Mouse (Mus musculus): ENCODE results near the gene Ift81. TPM values are rescaled to one million over a fixed set of nuclear protein-coding genes. Genes with fewer than 3 reads are reported as not detected.

Gene Ift81
- polyA plus RNA-seq, 1 experiment from 2014 or later = 76.2 TPM

- Histone ChIP-seq H3K36me3 (no peaks in the 10 kb centered on the region), H3K9ac (replicated peaks) (no peak overlapping the region), H3K9me3 (no peaks in the 10 kb centered on the region), H3K27me3 (no peaks in the 10 kb centered on the region), H3K27ac (no peak overlapping the region), H3K4me2 (replicated peaks) (no peak overlapping the region), H3K4me3 (replicated peaks) (no peak overlapping the region), H3K4me1 (replicated peaks) (peaks cover 9% of the 10 kb centered on the region)
- ATAC-seq = no peak
- WGBS = 91% methylated on average over 11 of the region's 11 CpGs
Observed at GRCm38 (mm10) chr5:122646050-122646449, 31.7 kb upstream of the Ift81 start.

GRCm38 (mm10) chr5:122645290-122645689 is 31.0 kb upstream of the Ift81 start:
- Histone ChIP-seq H3K4me3 (replicated peaks) (no peak overlapping the region), H3K9me3 (no peaks in the 10 kb centered on the region), H3K27me3 (no peaks in the 10 kb centered on the region), H3K4me2 (replicated peaks) (no peak overlapping the region), H3K9ac (replicated peaks) (no peak overlapping the region), H3K27ac (no peak overlapping the region), H3K4me1 (replicated peaks) (peaks cover 9% of the 10 kb centered on the region), H3K36me3 (no peaks in the 10 kb centered on the region)
- no peak for ATAC-seq
- 88% methylated on average over 6 of the region's 6 CpGs for WGBS

- ATAC-seq = no peak
- H3K4me1 ChIP-seq (replicated peaks) = peaks cover 9% of the 10 kb centered on the region
- peak overlapping the region; percentile 12; the same call in 1 of the 2 replicates for H3K27ac ChIP-seq
- no peak overlapping the region for H3K9ac ChIP-seq (replicated peaks)
- H3K27me3 ChIP-seq = no peaks in the 10 kb centered on the region
- H3K4me2 ChIP-seq (replicated peaks) = 0 out of 2 replicates have a peak overlapping the region, but pooled peaks have one; percentile 19
- WGBS = 77% methylated on average over 15 of the region's 15 CpGs
- H3K9me3 ChIP-seq = no peaks in the 10 kb centered on the region
- H3K36me3 ChIP-seq = no peaks in the 10 kb centered on the region
- H3K4me3 ChIP-seq (replicated peaks) = no peak overlapping the region
Observed at GRCm38 (mm10) chr5:122644111-122644607, 29.8 kb upstream of the Ift81 start.

- Histone ChIP-seq H3K4me3 (replicated peaks) (no peak within 1 kb of the TSS), H3K36me3 (no peaks in the 10 kb centered on the region), H3K27ac (peak within 1 kb of the TSS; percentile 12; the same call in 1 of the 2 replicates), H3K9ac (replicated peaks) (no peak within 1 kb of the TSS), H3K27me3 (no peaks in the 10 kb centered on the region), H3K9me3 (no peaks in the 10 kb centered on the region), H3K4me2 (replicated peaks) (0 out of 2 replicates have a peak within 1 kb of the TSS, but pooled peaks have one; percentile 19), H3K4me1 (replicated peaks) (peaks cover 9% of the 10 kb centered on the region)
- WGBS = 71% methylated on average over 12 of the region's 12 CpGs
- no peak for ATAC-seq
Observed at GRCm38 (mm10) chr5:122643701-122644100, 29.4 kb upstream of the Ift81 start, which contains the start of gene P2rx7. TSS of gene P2rx7 (plus strand) at chr5:122643911.

- Histone ChIP-seq H3K27me3 (no peaks in the 10 kb centered on the region), H3K4me2 (replicated peaks) (no peak overlapping the region), H3K9me3 (no peaks in the 10 kb centered on the region), H3K9ac (replicated peaks) (no peak overlapping the region), H3K36me3 (no peaks in the 10 kb centered on the region), H3K27ac (no peak overlapping the region), H3K4me1 (replicated peaks) (peaks cover 15% of the 10 kb centered on the region), H3K4me3 (replicated peaks) (no peak overlapping the region)
- no peak for ATAC-seq
- WGBS = 88% methylated on average over 5 of the region's 5 CpGs
Observed at GRCm38 (mm10) chr5:122639986-122640385, 25.7 kb upstream of the Ift81 start.

GRCm38 (mm10) chr5:122639517-122639916 is 25.2 kb upstream of the Ift81 start:
- H3K9me3 ChIP-seq = no peaks in the 10 kb centered on the region
- H3K27ac ChIP-seq = no peak overlapping the region
- no peak overlapping the region for H3K4me3 ChIP-seq (replicated peaks)
- peaks cover 15% of the 10 kb centered on the region for H3K4me1 ChIP-seq (replicated peaks)
- no peak overlapping the region for H3K9ac ChIP-seq (replicated peaks)
- no peak for ATAC-seq
- no peaks in the 10 kb centered on the region for H3K36me3 ChIP-seq
- H3K4me2 ChIP-seq (replicated peaks) = no peak overlapping the region
- 95% methylated on average over 4 of the region's 4 CpGs for WGBS
- H3K27me3 ChIP-seq = no peaks in the 10 kb centered on the region

- no peak overlapping the region for H3K4me2 ChIP-seq (replicated peaks)
- WGBS = 89% methylated on average over 2 of the region's 2 CpGs
- no peak overlapping the region for H3K27ac ChIP-seq
- no peak for ATAC-seq
- H3K36me3 ChIP-seq = no peaks in the 10 kb centered on the region
- no peak overlapping the region for H3K9ac ChIP-seq (replicated peaks)
- H3K4me1 ChIP-seq (replicated peaks) = 0 out of 2 replicates have a peak, but pooled peaks cover 6% of the 10 kb centered on the region
- no peaks in the 10 kb centered on the region for H3K9me3 ChIP-seq
- H3K4me3 ChIP-seq (replicated peaks) = no peak overlapping the region
- H3K27me3 ChIP-seq = no peaks in the 10 kb centered on the region
Observed at GRCm38 (mm10) chr5:122638296-122638695, 24.0 kb upstream of the Ift81 start.

GRCm38 (mm10) chr5:122636958-122637357 is 22.6 kb upstream of the Ift81 start:
- Histone ChIP-seq H3K4me2 (replicated peaks) (peak overlapping the region; percentile 35), H3K4me1 (replicated peaks) (0 out of 2 replicates have a peak, but pooled peaks cover 6% of the 10 kb centered on the region), H3K36me3 (no peaks in the 10 kb centered on the region), H3K27me3 (no peaks in the 10 kb centered on the region), H3K27ac (no peak overlapping the region), H3K9me3 (no peaks in the 10 kb centered on the region), H3K4me3 (replicated peaks) (peak overlapping the region; percentile 8; the same call in 1 of the 2 replicates), H3K9ac (replicated peaks) (no peak overlapping the region)
- no peak for ATAC-seq
- 37% methylated on average over 16 of the region's 16 CpGs for WGBS

- WGBS = 76% methylated on average over 9 of the region's 9 CpGs
- H3K9me3 ChIP-seq = no peaks in the 10 kb centered on the region
- H3K27ac ChIP-seq = no peak overlapping the region
- no peaks in the 10 kb centered on the region for H3K27me3 ChIP-seq
- H3K9ac ChIP-seq (replicated peaks) = no peak overlapping the region
- 0 out of 2 replicates have a peak, but pooled peaks cover 6% of the 10 kb centered on the region for H3K4me1 ChIP-seq (replicated peaks)
- no peak overlapping the region for H3K4me2 ChIP-seq (replicated peaks)
- no peak overlapping the region for H3K4me3 ChIP-seq (replicated peaks)
- no peak for ATAC-seq
- H3K36me3 ChIP-seq = no peaks in the 10 kb centered on the region
Observed at GRCm38 (mm10) chr5:122636308-122636707, 22.0 kb upstream of the Ift81 start.

GRCm38 (mm10) chr5:122635228-122635627 is 20.9 kb upstream of the Ift81 start:
- Histone ChIP-seq H3K9me3 (no peaks in the 10 kb centered on the region), H3K27ac (no peak overlapping the region), H3K36me3 (no peaks in the 10 kb centered on the region), H3K4me2 (replicated peaks) (no peak overlapping the region), H3K4me3 (replicated peaks) (no peak overlapping the region), H3K4me1 (replicated peaks) (0 out of 2 replicates have a peak, but pooled peaks cover 6% of the 10 kb centered on the region), H3K27me3 (no peaks in the 10 kb centered on the region), H3K9ac (replicated peaks) (no peak overlapping the region)
- no peak for ATAC-seq
- WGBS = 83% methylated on average over 8 of the region's 8 CpGs

- no peaks in the 10 kb centered on the region for H3K27me3 ChIP-seq
- H3K4me1 ChIP-seq (replicated peaks) = no peaks in the 10 kb centered on the region
- no peak overlapping the region for H3K9ac ChIP-seq (replicated peaks)
- ATAC-seq = peak; percentile 79
- no peak overlapping the region for H3K4me3 ChIP-seq (replicated peaks)
- 46% methylated on average over 2 of the region's 2 CpGs for WGBS
- no peaks in the 10 kb centered on the region for H3K36me3 ChIP-seq
- H3K4me2 ChIP-seq (replicated peaks) = no peak overlapping the region
- no peaks in the 10 kb centered on the region for H3K9me3 ChIP-seq
- H3K27ac ChIP-seq = peak overlapping the region; percentile 35; the same call in 1 of the 2 replicates
Observed at GRCm38 (mm10) chr5:122627243-122627642, 12.9 kb upstream of the Ift81 start.

GRCm38 (mm10) chr5:122625565-122626252 is 11.4 kb upstream of the Ift81 start:
- Histone ChIP-seq H3K4me3 (replicated peaks) (no peak overlapping the region), H3K9ac (replicated peaks) (no peak overlapping the region), H3K4me1 (replicated peaks) (peaks cover 5% of the 10 kb centered on the region; the same call in 1 of the 2 replicates), H3K4me2 (replicated peaks) (no peak overlapping the region), H3K27me3 (no peaks in the 10 kb centered on the region), H3K36me3 (no peaks in the 10 kb centered on the region), H3K9me3 (no peaks in the 10 kb centered on the region), H3K27ac (no peak overlapping the region)
- WGBS = 88% methylated on average over 14 of the region's 14 CpGs
- ATAC-seq = no peak
